Mouse (Mus musculus) heart, adult 9 months (tissue): Measurements from ENCODE around the gene Grik3.

Experiments used
- DNase-seq, 2 experiments: peaks; one replicate each; pipeline ENCODE4 v3.0.0; 2022; ENCODE audit warnings: low spot score in 2 of 2

Grik3 gene

GRCm38 (mm10) chr4:125545768-125546220, 55.3 kb downstream of the Grik3 start:
- no peak for DNase-seq

- no peak for DNase-seq
These were observed 57.7 kb downstream of the Grik3 start for GRCm38 (mm10) chr4:125548190-125548589.

GRCm38 (mm10) chr4:125553754-125554153, 63.3 kb downstream of the Grik3 start:
- no peak for DNase-seq

GRCm38 (mm10) chr4:125556405-125557308, 66.2 kb downstream of the Grik3 start:
- DNase-seq, result peak in 1 of 2 experiments; percentile 25

GRCm38 (mm10) chr4:125559564-125559963, 69.1 kb downstream of the Grik3 start:
- DNase-seq, result no peak

- no peak for DNase-seq
These were observed 70.3 kb downstream of the Grik3 start for GRCm38 (mm10) chr4:125560806-125561205.

- DNase-seq, result no peak
These were observed 73.1 kb downstream of the Grik3 start for GRCm38 (mm10) chr4:125563579-125563978.

- no peak for DNase-seq
These were observed 73.7 kb downstream of the Grik3 start for GRCm38 (mm10) chr4:125564008-125564710.

GRCm38 (mm10) chr4:125565711-125566439, 75.4 kb downstream of the Grik3 start:
- DNase-seq, result no peak

GRCm38 (mm10) chr4:125568210-125568609, 77.7 kb downstream of the Grik3 start:
- DNase-seq, result no peak

GRCm38 (mm10) chr4:125571651-125572311, 81.3 kb downstream of the Grik3 start:
- DNase-seq, result no peak

GRCm38 (mm10) chr4:125572312-125572663, 81.8 kb downstream of the Grik3 start:
- DNase-seq, result no peak

GRCm38 (mm10) chr4:125573000-125573399, 82.5 kb downstream of the Grik3 start:
- DNase-seq, result no peak

GRCm38 (mm10) chr4:125573951-125574675, 83.6 kb downstream of the Grik3 start:
- DNase-seq, result no peak

- DNase-seq, result no peak
These were observed 89.8 kb downstream of the Grik3 start for GRCm38 (mm10) chr4:125580336-125580735.

GRCm38 (mm10) chr4:125583272-125583671, 92.8 kb downstream of the Grik3 start:
- DNase-seq, result no peak

GRCm38 (mm10) chr4:125583935-125584334, 93.4 kb downstream of the Grik3 start:
- DNase-seq, result no peak

GRCm38 (mm10) chr4:125584676-125585075, 94.2 kb downstream of the Grik3 start:
- DNase-seq, result no peak

GRCm38 (mm10) chr4:125587577-125587976, 97.1 kb downstream of the Grik3 start:
- DNase-seq, result no peak

- DNase-seq, result no peak
These were observed 99.9 kb downstream of the Grik3 start for GRCm38 (mm10) chr4:125590241-125590919.
